Mouse (Mus musculus): Measurements from ENCODE around the gene Prpf40b. TPM values are rescaled to one million over a fixed set of nuclear protein-coding genes. Genes with fewer than 3 reads are reported as not detected.

Gene Prpf40b
- polyA plus RNA-seq, 1 experiment from 2014 or later = 130 TPM

DNA sequence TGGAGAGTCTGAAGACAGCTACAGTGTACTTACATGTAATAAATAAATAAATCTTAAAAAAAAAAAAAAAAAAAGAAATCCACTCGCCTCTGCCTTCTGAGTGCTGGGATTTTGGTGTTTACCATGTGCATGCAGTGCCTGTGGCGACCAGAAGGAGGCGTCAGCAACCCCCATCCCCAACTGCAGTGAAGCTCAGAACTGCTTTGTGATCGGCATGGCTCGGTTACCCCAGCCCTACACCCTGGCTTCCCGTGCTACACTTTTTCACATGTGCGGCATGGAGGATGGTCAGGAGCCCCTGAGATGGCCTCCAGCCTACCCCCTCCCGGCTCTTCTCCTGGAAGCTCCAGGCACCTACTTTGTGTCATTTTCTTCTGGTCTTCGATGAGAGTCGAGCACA is 11.4 kb upstream of the Prpf40b start:
- no peak overlapping the region for H3K27ac ChIP-seq (ENCODE audit: low read length)
- 67% methylated on average over 10 of the region's 10 CpGs for WGBS
- no peaks in the 10 kb centered on the region for H3K9me3 ChIP-seq (replicated peaks; ENCODE audit: control insufficient read depth, low read length, poor library complexity, severe bottlenecking)
- H3K27me3 ChIP-seq (ENCODE audit: control insufficient read depth, insufficient read depth, low read depth, low read length) = no peaks in the 10 kb centered on the region
- H3K9ac ChIP-seq (ENCODE audit: low read depth, low read length) = no peak overlapping the region
- H3K4me1 ChIP-seq (ENCODE audit: control insufficient read depth, insufficient read depth, low read length) = no peaks in the 10 kb centered on the region
- H3K4me2 ChIP-seq (ENCODE audit: low read length) = no peak overlapping the region
- no peak for ATAC-seq
- H3K36me3 ChIP-seq (ENCODE audit: control insufficient read depth, insufficient read depth, low read length) = no peaks in the 10 kb centered on the region
- no peak overlapping the region for H3K4me3 ChIP-seq (ENCODE audit: low read depth, low read length)

DNA sequence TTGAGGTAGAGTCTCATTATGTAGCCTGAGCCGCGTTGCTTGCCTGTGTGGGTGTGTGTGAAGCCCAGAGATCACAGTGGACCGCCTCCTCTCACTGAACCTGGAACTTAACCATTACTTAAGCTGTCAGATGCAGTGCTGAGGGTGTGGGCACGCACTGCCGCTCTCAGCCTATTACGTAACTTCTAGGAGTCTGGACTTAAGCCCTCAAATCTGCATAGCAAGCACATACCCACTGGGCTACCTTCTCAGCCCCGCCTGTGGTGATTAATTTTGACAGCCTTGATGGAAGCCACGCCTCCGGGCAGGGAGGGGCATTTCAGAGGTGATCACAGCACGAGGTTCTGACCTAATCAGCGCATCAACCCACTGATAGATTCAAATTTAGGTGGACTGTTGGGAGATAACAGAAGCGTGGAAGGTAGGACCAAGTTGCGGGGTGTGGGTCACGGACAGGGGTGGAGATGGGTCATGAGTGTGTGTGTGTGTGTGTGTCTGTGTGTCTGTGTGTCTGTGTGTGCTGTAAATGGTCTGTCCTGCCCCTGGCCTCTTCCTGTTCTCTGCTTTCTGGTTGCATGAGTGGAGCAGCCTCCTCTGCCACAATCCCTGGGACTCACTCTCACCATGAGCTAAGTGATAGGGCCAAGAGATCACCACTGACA is 10.2 kb upstream of the Prpf40b start:
- Histone ChIP-seq H3K4me2 (ENCODE audit: low read length) (no peak overlapping the region), H3K4me1 (ENCODE audit: control insufficient read depth, insufficient read depth, low read length) (no peaks in the 10 kb centered on the region), H3K9me3 (replicated peaks; ENCODE audit: control insufficient read depth, low read length, poor library complexity, severe bottlenecking) (no peaks in the 10 kb centered on the region), H3K4me3 (ENCODE audit: low read depth, low read length) (no peak overlapping the region), H3K27me3 (ENCODE audit: control insufficient read depth, insufficient read depth, low read depth, low read length) (no peaks in the 10 kb centered on the region), H3K9ac (ENCODE audit: low read depth, low read length) (no peak overlapping the region), H3K36me3 (ENCODE audit: control insufficient read depth, insufficient read depth, low read length) (no peaks in the 10 kb centered on the region), H3K27ac (ENCODE audit: low read length) (no peak overlapping the region)
- no peak for ATAC-seq
- WGBS = 53% methylated on average over 14 of the region's 14 CpGs

DNA sequence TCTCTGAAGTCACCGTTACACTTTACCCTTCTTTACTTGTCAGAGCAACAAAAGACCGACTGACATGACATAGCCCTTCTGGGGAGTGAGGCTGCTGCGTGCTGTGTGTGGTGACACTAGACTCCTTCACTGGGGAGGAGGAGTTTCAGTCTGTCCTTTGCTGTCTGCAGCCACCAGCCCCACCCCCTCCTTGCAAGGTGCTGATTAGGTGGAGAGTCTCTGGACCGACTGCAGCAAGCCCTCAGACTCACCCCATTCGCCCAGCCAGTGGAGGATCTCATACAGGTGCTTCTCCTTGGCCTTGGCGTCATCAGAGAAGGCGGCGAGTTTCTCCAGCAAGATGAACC is 9.7 kb upstream of the Prpf40b start:
- Histone ChIP-seq H3K4me2 (ENCODE audit: low read length) (no peak overlapping the region), H3K9me3 (replicated peaks; ENCODE audit: control insufficient read depth, low read length, poor library complexity, severe bottlenecking) (no peaks in the 10 kb centered on the region), H3K27ac (ENCODE audit: low read length) (no peak overlapping the region), H3K36me3 (ENCODE audit: control insufficient read depth, insufficient read depth, low read length) (no peaks in the 10 kb centered on the region), H3K27me3 (ENCODE audit: control insufficient read depth, insufficient read depth, low read depth, low read length) (no peaks in the 10 kb centered on the region), H3K4me1 (ENCODE audit: control insufficient read depth, insufficient read depth, low read length) (no peaks in the 10 kb centered on the region), H3K4me3 (ENCODE audit: low read depth, low read length) (no peak overlapping the region), H3K9ac (ENCODE audit: low read depth, low read length) (no peak overlapping the region)
- 62% methylated on average over 8 of the region's 8 CpGs for WGBS
- ATAC-seq = no peak

DNA sequence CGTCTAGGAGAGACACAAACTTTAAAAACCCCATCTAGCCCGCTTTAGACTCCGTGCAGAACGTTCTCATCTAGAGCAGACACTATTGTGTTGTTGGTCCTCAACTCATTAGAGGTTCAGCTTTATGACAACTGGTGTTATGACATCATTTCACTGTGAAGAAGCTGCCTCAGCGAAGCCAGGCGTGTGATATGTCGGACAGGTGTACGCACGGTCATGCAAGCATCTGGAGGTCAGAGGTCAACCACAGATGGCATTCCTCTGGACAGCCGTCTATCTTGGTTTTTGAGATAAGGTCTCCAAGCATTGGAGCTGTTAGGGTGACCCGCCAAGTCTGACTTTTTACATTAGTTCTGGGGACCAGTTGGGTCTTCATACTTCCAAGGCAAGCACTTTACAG is 4.3 kb upstream of the Prpf40b start:
- no peak overlapping the region for H3K4me2 ChIP-seq (ENCODE audit: low read length)
- no peak overlapping the region for H3K4me3 ChIP-seq (ENCODE audit: low read depth, low read length)
- H3K4me1 ChIP-seq (ENCODE audit: control insufficient read depth, insufficient read depth, low read length) = peaks cover 6% of the 10 kb centered on the region
- no peak overlapping the region for H3K9ac ChIP-seq (ENCODE audit: low read depth, low read length)
- H3K9me3 ChIP-seq (replicated peaks; ENCODE audit: control insufficient read depth, low read length, poor library complexity, severe bottlenecking) = no peaks in the 10 kb centered on the region
- no peak overlapping the region for H3K27ac ChIP-seq (ENCODE audit: low read length)
- no peak for ATAC-seq
- no peaks in the 10 kb centered on the region for H3K27me3 ChIP-seq (ENCODE audit: control insufficient read depth, insufficient read depth, low read depth, low read length)
- no peaks in the 10 kb centered on the region for H3K36me3 ChIP-seq (ENCODE audit: control insufficient read depth, insufficient read depth, low read length)
- 93% methylated on average over 11 of the region's 11 CpGs for WGBS

DNA sequence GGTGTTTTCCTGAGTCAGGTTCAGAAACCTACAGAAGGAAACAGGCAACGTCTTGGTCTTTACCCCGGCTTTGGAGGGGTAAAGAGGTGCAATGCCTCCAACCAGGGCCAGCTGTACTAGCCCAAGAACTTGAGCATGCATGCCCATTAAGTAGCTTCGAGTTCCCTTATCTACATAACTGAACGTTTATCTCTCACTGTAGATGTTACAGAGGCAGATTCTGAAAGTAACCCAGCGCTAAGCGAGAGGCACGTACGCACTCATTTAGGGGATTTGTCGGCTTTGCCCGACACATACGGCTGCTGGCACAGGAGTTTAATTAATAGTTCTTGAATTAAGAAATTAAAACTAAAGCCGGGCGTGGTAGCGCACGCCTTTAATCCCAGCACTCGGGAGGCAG is 600 bp upstream of the Prpf40b start:
- ATAC-seq = no peak; the same call in 1 of the 2 replicates
- H3K4me3 ChIP-seq (ENCODE audit: low read depth, low read length) = peak overlapping the region; percentile 82

DNA sequence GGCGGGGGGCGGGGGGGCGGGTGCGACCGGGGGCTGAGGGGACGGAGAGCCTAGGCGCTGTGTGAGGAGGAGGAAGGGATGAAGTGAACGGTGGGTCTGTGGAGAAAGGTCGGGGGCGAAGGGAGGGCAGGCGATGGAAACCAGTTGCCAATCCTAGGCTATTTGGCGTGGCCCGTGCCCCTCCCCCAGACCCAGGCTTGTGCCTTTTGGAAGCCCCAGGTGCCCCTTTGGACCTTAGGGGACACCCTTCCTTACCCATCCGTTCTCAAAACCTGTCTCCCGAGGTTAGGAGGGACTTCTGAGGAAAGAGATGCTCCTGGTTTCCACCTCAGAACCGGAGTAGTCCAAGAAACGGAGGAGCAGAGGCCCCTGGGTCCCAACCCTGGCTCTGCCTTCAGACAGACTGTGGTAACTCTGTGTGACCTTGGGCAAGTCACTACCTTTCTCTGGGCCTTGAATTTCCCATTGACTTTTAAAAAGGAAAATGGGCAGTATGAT is 646 bp downstream of the Prpf40b start, which contains the start of gene Fam186b:
Gene Fam186b, minus strand, starts transcription at position 405 of the 498 bp plus-strand sequence.
- 4% methylated on average over 12 of the region's 17 CpGs for WGBS
- H3K27ac ChIP-seq (ENCODE audit: low read length) = peak within 1 kb of the TSS; percentile 94
- peak within 1 kb of the TSS; percentile 81 for H3K4me2 ChIP-seq (ENCODE audit: low read length)
- peak within 1 kb of the TSS; percentile 85 for H3K9ac ChIP-seq (ENCODE audit: low read depth, low read length)
- H3K4me1 ChIP-seq (ENCODE audit: control insufficient read depth, insufficient read depth, low read length) = peaks cover 20% of the 10 kb centered on the region
- no peaks in the 10 kb centered on the region for H3K27me3 ChIP-seq (ENCODE audit: control insufficient read depth, insufficient read depth, low read depth, low read length)
- ATAC-seq = peak; percentile 63
- H3K4me3 ChIP-seq (ENCODE audit: low read depth, low read length) = peak within 1 kb of the TSS; percentile 82
- no peaks in the 10 kb centered on the region for H3K9me3 ChIP-seq (replicated peaks; ENCODE audit: control insufficient read depth, low read length, poor library complexity, severe bottlenecking)
- no peaks in the 10 kb centered on the region for H3K36me3 ChIP-seq (ENCODE audit: control insufficient read depth, insufficient read depth, low read length)

More for the DNA sequence above, 600 bp upstream of the Prpf40b start:
- Histone ChIP-seq H3K4me2 (ENCODE audit: low read length) (peak overlapping the region; percentile 63), H3K9ac (ENCODE audit: low read depth, low read length) (peak overlapping the region; percentile 85), H3K36me3 (ENCODE audit: control insufficient read depth, insufficient read depth, low read length) (no peaks in the 10 kb centered on the region), H3K9me3 (replicated peaks; ENCODE audit: control insufficient read depth, low read length, poor library complexity, severe bottlenecking) (no peaks in the 10 kb centered on the region), H3K27me3 (ENCODE audit: control insufficient read depth, insufficient read depth, low read depth, low read length) (no peaks in the 10 kb centered on the region), H3K4me1 (ENCODE audit: control insufficient read depth, insufficient read depth, low read length) (peaks cover 20% of the 10 kb centered on the region), H3K27ac (ENCODE audit: low read length) (peak overlapping the region; percentile 94; the same call in 1 of the 2 replicates)
- WGBS = 30% methylated on average over 16 of the region's 16 CpGs

DNA sequence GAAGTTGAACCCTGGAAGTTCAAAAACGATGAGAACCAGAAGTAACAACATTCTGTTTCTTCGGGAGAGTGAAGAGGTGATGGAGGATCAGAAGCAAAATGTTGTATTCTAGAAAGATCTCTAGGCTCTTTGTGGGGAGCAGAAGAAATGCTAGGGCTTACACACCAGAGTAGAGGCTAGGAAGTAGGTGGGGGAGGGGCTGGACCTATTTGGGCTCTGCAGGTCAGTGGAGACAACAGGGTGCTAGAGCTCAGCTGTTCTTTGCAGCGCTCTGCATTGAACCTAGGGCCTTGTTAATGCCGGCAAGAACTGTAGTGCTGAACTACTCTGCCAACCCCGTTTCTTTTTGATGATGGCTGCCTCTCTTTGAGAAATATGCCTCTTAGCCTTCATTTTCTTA is 1.3 kb downstream of the Prpf40b start:
- Histone ChIP-seq H3K27ac (ENCODE audit: low read length) (peak overlapping the region; percentile 94; the same call in 1 of the 2 replicates), H3K4me3 (ENCODE audit: low read depth, low read length) (peak overlapping the region; percentile 82), H3K9me3 (replicated peaks; ENCODE audit: control insufficient read depth, low read length, poor library complexity, severe bottlenecking) (no peaks in the 10 kb centered on the region), H3K27me3 (ENCODE audit: control insufficient read depth, insufficient read depth, low read depth, low read length) (no peaks in the 10 kb centered on the region), H3K9ac (ENCODE audit: low read depth, low read length) (peak overlapping the region; percentile 85), H3K36me3 (ENCODE audit: control insufficient read depth, insufficient read depth, low read length) (no peaks in the 10 kb centered on the region), H3K4me1 (ENCODE audit: control insufficient read depth, insufficient read depth, low read length) (peaks cover 20% of the 10 kb centered on the region), H3K4me2 (ENCODE audit: low read length) (peak overlapping the region; percentile 81)
- WGBS = 39% methylated on average over 5 of the region's 5 CpGs
- ATAC-seq = no peak

DNA sequence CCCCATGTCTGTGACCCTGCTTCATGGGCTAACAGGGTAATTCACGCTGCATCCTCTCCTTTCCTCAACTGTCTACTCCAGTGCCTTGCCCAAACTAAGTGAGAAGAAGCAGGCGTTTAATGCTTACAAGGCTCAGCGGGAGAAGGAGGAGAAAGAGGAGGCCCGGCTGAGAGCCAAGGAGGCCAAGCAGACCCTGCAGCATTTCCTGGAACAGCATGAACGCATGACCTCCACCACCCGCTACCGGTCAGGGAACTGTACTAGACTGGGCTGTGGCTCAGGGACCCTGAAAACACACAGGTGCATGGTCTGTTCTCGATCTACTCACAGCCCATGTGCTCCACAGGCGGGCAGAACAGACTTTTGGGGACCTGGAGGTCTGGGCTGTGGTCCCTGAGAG is 12.6 kb downstream of the Prpf40b start:
- H3K4me1 ChIP-seq (ENCODE audit: control insufficient read depth, insufficient read depth, low read length) = no peaks in the 10 kb centered on the region
- H3K27me3 ChIP-seq (ENCODE audit: control insufficient read depth, insufficient read depth, low read depth, low read length) = no peaks in the 10 kb centered on the region
- H3K4me3 ChIP-seq (ENCODE audit: low read depth, low read length) = no peak overlapping the region
- H3K36me3 ChIP-seq (ENCODE audit: control insufficient read depth, insufficient read depth, low read length) = peaks cover 48% of the 10 kb centered on the region
- H3K4me2 ChIP-seq (ENCODE audit: low read length) = no peak overlapping the region
- no peak overlapping the region for H3K9ac ChIP-seq (ENCODE audit: low read depth, low read length)
- ATAC-seq = no peak
- H3K27ac ChIP-seq (ENCODE audit: low read length) = no peak overlapping the region
- H3K9me3 ChIP-seq (replicated peaks; ENCODE audit: control insufficient read depth, low read length, poor library complexity, severe bottlenecking) = no peaks in the 10 kb centered on the region
- WGBS = 83% methylated on average over 9 of the region's 9 CpGs

DNA sequence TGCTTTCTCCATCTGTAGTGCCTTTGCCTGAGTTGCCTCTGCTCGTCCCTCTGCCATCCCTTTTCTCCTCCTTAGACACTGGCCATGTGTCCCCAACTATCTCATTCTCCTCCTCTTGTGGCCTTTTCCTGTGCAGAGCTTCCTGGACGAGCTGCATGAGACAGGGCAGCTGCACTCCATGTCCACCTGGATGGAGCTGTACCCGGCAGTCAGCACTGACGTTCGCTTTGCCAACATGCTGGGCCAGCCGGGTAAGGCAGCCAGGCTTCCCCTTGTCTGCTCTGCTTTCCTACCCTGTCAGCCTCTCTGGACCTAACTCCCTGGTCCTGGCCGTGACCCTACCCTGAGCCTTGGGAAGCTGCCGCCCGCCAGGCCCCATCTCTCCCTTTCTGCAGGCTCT is 14.7 kb downstream of the Prpf40b start:
- H3K4me2 ChIP-seq (ENCODE audit: low read length) = no peak overlapping the region
- no peak for ATAC-seq
- H3K9me3 ChIP-seq (replicated peaks; ENCODE audit: control insufficient read depth, low read length, poor library complexity, severe bottlenecking) = no peaks in the 10 kb centered on the region
- no peaks in the 10 kb centered on the region for H3K27me3 ChIP-seq (ENCODE audit: control insufficient read depth, insufficient read depth, low read depth, low read length)
- H3K4me3 ChIP-seq (ENCODE audit: low read depth, low read length) = no peak overlapping the region
- H3K4me1 ChIP-seq (ENCODE audit: control insufficient read depth, insufficient read depth, low read length) = no peaks in the 10 kb centered on the region
- H3K36me3 ChIP-seq (ENCODE audit: control insufficient read depth, insufficient read depth, low read length) = peaks cover 49% of the 10 kb centered on the region
- WGBS = 96% methylated on average over 9 of the region's 9 CpGs
- H3K9ac ChIP-seq (ENCODE audit: low read depth, low read length) = no peak overlapping the region
- no peak overlapping the region for H3K27ac ChIP-seq (ENCODE audit: low read length)
